Mouse (Mus musculus) adrenal gland, adult 18-20 months (tissue): ENCODE results near the gene Card11. TPM values are rescaled to one million over a fixed set of nuclear protein-coding genes. Genes with fewer than 3 reads are reported as not detected.

ENCODE experiments used
- DNase-seq, 2 experiments: peaks; one replicate each; pipeline ENCODE4 v3.0.0; 2021 to 2022; ENCODE audit warnings: low spot score in 2 of 2
- total RNA-seq, 2 experiments: library from RNA; stranded (reverse); gene quantifications; 1 replicate in 1 of 2; 2 replicates in 1 of 2; pipeline ENCODE4 v1.2.3; 2021

Gene Card11
- total RNA-seq, 2 experiments from 2014 or later = 0.66 to 1.2 TPM

- no peak for DNase-seq
These were observed 8.0 kb downstream of the Card11 start for GRCm38 (mm10) chr5:140992093-140993070.

- no peak for DNase-seq
These were observed 14.9 kb downstream of the Card11 start for GRCm38 (mm10) chr5:140985311-140986050.

- DNase-seq = peak in 1 of 2 experiments; percentile 22
These were observed 19.0 kb downstream of the Card11 start for GRCm38 (mm10) chr5:140981370-140981805.

- DNase-seq = no peak
These were observed 19.6 kb downstream of the Card11 start for GRCm38 (mm10) chr5:140980783-140981182.

GRCm38 (mm10) chr5:140980051-140980450 lies 20.3 kb downstream of the Card11 start:
- DNase-seq = no peak

- peak; percentile 38 to 51 for DNase-seq
These were observed 37.4 kb downstream of the Card11 start for GRCm38 (mm10) chr5:140962945-140963344.

GRCm38 (mm10) chr5:140960732-140961131 lies 39.6 kb downstream of the Card11 start:
- no peak for DNase-seq

- no peak for DNase-seq
These were observed 41.2 kb downstream of the Card11 start for GRCm38 (mm10) chr5:140959160-140959559.

GRCm38 (mm10) chr5:140957106-140957505 lies 43.3 kb downstream of the Card11 start:
- DNase-seq = no peak

- DNase-seq = no peak
These were observed 44.7 kb downstream of the Card11 start for GRCm38 (mm10) chr5:140955666-140956065.

- DNase-seq = no peak
These were observed 48.6 kb downstream of the Card11 start for GRCm38 (mm10) chr5:140951801-140952200.

- no peak for DNase-seq
These were observed 52.4 kb downstream of the Card11 start for GRCm38 (mm10) chr5:140948009-140948408.

- DNase-seq = no peak
These were observed 54.3 kb downstream of the Card11 start for GRCm38 (mm10) chr5:140946034-140946433.

- DNase-seq = no peak
These were observed 55.8 kb downstream of the Card11 start for GRCm38 (mm10) chr5:140944382-140945125.

- DNase-seq = no peak
These were observed 59.4 kb downstream of the Card11 start for GRCm38 (mm10) chr5:140940923-140941491.

GRCm38 (mm10) chr5:140940257-140940922 lies 60.0 kb downstream of the Card11 start:
- no peak for DNase-seq

GRCm38 (mm10) chr5:140936816-140937215 lies 63.6 kb downstream of the Card11 start:
- DNase-seq = no peak

GRCm38 (mm10) chr5:140935848-140936247 lies 64.5 kb downstream of the Card11 start:
- DNase-seq = no peak

- DNase-seq = no peak
These were observed 65.6 kb downstream of the Card11 start for GRCm38 (mm10) chr5:140934639-140935315.
